Mouse (Mus musculus) lung, embryonic 14.5 days (tissue): ENCODE measurements around the gene Vmn2r99. TPM values are rescaled to one million over a fixed set of nuclear protein-coding genes. Genes with fewer than 3 reads are reported as not detected.

Experiments
- ATAC-seq: fragments of 200-750 bp; cut with Nextera tagmentation; 2 replicates; pipeline ENCODE4 v1.8.0; 2017; ENCODE audit warnings: mild to moderate bottlenecking, moderate TSS enrichment, moderate library complexity; ENCODE audit not compliant: insufficient read depth
- DNase-seq: peaks from one replicate; pipeline ENCODE4 v3.0.0-alpha.2; 2015
- H3K27ac ChIP-seq: fragments of 300-500 bp; sonication (generic); 2 replicates; pipeline ENCODE4 v1.5.1; 2014; ENCODE audit warnings: low read depth, mild to moderate bottlenecking, moderate library complexity
- H3K27me3 ChIP-seq: fragments of 300-500 bp; sonication (generic); 2 replicates; pipeline ENCODE4 v1.6.1; 2014; ENCODE audit warnings: low read length, control low read depth; ENCODE audit not compliant: insufficient read depth
- H3K36me3 ChIP-seq: fragments of 300-500 bp; sonication (generic); 2 replicates; pipeline ENCODE4 v1.6.1; 2014; ENCODE audit warnings: control low read depth; ENCODE audit not compliant: insufficient read depth
- H3K4me1 ChIP-seq: fragments of 300-500 bp; sonication (generic); 2 replicates; pipeline ENCODE4 v1.6.1; 2014; ENCODE audit warnings: antibody characterized with exemption, control low read depth; ENCODE audit not compliant: insufficient read depth
- H3K4me2 ChIP-seq: fragments of 300-500 bp; sonication (generic); 2 replicates; pipeline ENCODE4 v1.6.1; 2014; ENCODE audit warnings: mild to moderate bottlenecking
- H3K4me3 ChIP-seq: fragments of 300-500 bp; sonication (generic); 2 replicates; pipeline ENCODE4 v1.5.1; 2014; ENCODE audit warnings: low read depth, low read length
- H3K9ac ChIP-seq: fragments of 300-500 bp; sonication (generic); 2 replicates; pipeline ENCODE4 v1.6.1; 2014
- H3K9me3 ChIP-seq: fragments of 300-500 bp; sonication (generic); 2 replicates; pipeline ENCODE4 v1.6.1; 2016; ENCODE audit warnings: low read depth, low read length, control low read depth
- CTCF ChIP-seq: IDR thresholded peaks from 2 replicates; pipeline ENCODE4 v1.5.1; 2016; ENCODE audit warnings: antibody characterized with exemption, low read depth
- WGBS: fragments of 180-500 bp; shearing (Covaris S2); extraction: QIAGEN DNeasy Blood & Tissue Kit; methylation state at CpG from one replicate; pipeline ENCODE4 v1.1.7; 2014; 5-methylcytosine and 5-hydroxymethylcytosine counted together
- polyA plus RNA-seq: library from polyadenylated mRNA; unstranded; fragments of >200 nt; fragmentation: Nextera tagmentation; extraction: Ambion mirVana; gene quantifications from 2 replicates; pipeline ENCODE4 v1.2.1, GENCODE M21; 2014

Gene Vmn2r99
- not detected in 2 replicates for polyA plus RNA-seq

GRCm38 (mm10) chr17:19361649-19362048 lies at the start of gene Vmn2r99:
Vmn2r99 (plus strand) TSS chr17:19361949.
- Histone ChIP-seq H3K27me3 (no peaks in the 10 kb centered on the region), H3K9me3 (no peaks in the 10 kb centered on the region), H3K27ac (no peak within 1 kb of the TSS), H3K4me1 (no peaks in the 10 kb centered on the region), H3K36me3 (no peaks in the 10 kb centered on the region), H3K4me3 (no peak within 1 kb of the TSS), H3K4me2 (no peak within 1 kb of the TSS), H3K9ac (no peak within 1 kb of the TSS)
- no peak for ATAC-seq
- DNase-seq = no peak
- no peak for TF ChIP-seq CTCF

GRCm38 (mm10) chr17:19437623-19438022 lies 75.9 kb downstream of the Vmn2r99 start:
- no peaks in the 10 kb centered on the region for H3K36me3 ChIP-seq
- DNase-seq (no peak), ATAC-seq (no peak)
- H3K4me2 ChIP-seq = no peak overlapping the region
- H3K4me1 ChIP-seq = no peaks in the 10 kb centered on the region
- H3K27ac ChIP-seq = no peak overlapping the region
- peaks cover 3% of the 10 kb centered on the region; the same call in 1 of the 2 replicates for H3K9me3 ChIP-seq
- H3K9ac ChIP-seq = no peak overlapping the region
- TF ChIP-seq CTCF = no peak
- H3K27me3 ChIP-seq = no peaks in the 10 kb centered on the region
- H3K4me3 ChIP-seq = no peak overlapping the region
- WGBS = 86% methylated on average over 3 of the region's 3 CpGs

GRCm38 (mm10) chr17:19444932-19445331 lies 83.2 kb downstream of the Vmn2r99 start:
- no peak overlapping the region for H3K4me3 ChIP-seq
- H3K4me1 ChIP-seq = no peaks in the 10 kb centered on the region
- WGBS = 90% methylated on average over 1 of the region's 1 CpGs
- no peak overlapping the region for H3K4me2 ChIP-seq
- peaks cover 5% of the 10 kb centered on the region; the same call in 1 of the 2 replicates for H3K9me3 ChIP-seq
- H3K27me3 ChIP-seq = no peaks in the 10 kb centered on the region
- no peak for DNase-seq
- H3K9ac ChIP-seq = no peak overlapping the region
- H3K27ac ChIP-seq = no peak overlapping the region
- no peaks in the 10 kb centered on the region for H3K36me3 ChIP-seq
- ATAC-seq = no peak
- TF ChIP-seq CTCF = no peak

Other genes starting within 250 kb of the Vmn2r99 start
- not detected in 2 replicates for gene Vmn2r100, start 142.8 kb downstream of the Vmn2r99 start, polyA plus RNA-seq
- not detected in 2 replicates for gene Vmn2r101, start 215.3 kb downstream of the Vmn2r99 start, polyA plus RNA-seq